Mouse (Mus musculus) myocyte (in vitro differentiated cells): ENCODE results near the gene Adcy4.

ENCODE experiments used
- CEBPB ChIP-seq: IDR thresholded peaks from 2 replicates; pipeline ENCODE4 v1.6.1; 2011; ENCODE audit warnings: mild to moderate bottlenecking, moderate library complexity; ENCODE audit not compliant: poor library complexity, insufficient read depth, severe bottlenecking
- E2F4 ChIP-seq: IDR thresholded peaks from one replicate; pipeline ENCODE4 v1.6.1; 2011; ENCODE audit warnings: mild to moderate bottlenecking, control low read depth, moderate library complexity; ENCODE audit not compliant: insufficient read depth
- MAX ChIP-seq: IDR thresholded peaks from one replicate; pipeline ENCODE4 v1.6.1; 2011; ENCODE audit warnings: low read depth, mild to moderate bottlenecking, control low read depth
- MYOD1 ChIP-seq, 3 experiments: IDR thresholded peaks; one replicate each; pipeline ENCODE4 v1.6.1; 2011; ENCODE audit warnings: control low read depth in 2 of 3, low read depth in 2 of 3, mild to moderate bottlenecking in 2 of 3, moderate library complexity in 1 of 3; ENCODE audit not compliant: insufficient read length in 2 of 3, control insufficient read depth in 1 of 3
- MYOG ChIP-seq, 3 experiments: IDR thresholded peaks; one replicate each; pipeline ENCODE4 v1.6.1; 2011; ENCODE audit warnings: control low read depth in 2 of 3, low read depth in 2 of 3, mild to moderate bottlenecking in 2 of 3; ENCODE audit not compliant: insufficient read length in 2 of 3, control insufficient read depth in 1 of 3, insufficient read depth in 1 of 3
- POLR2A ChIP-seq: IDR thresholded peaks from one replicate; pipeline ENCODE4 v1.6.1; 2011; ENCODE audit warnings: low read depth, mild to moderate bottlenecking, control low read depth, moderate library complexity; ENCODE audit not compliant: insufficient read length
- POLR2AphosphoS2 ChIP-seq: IDR thresholded peaks from one replicate; pipeline ENCODE4 v1.6.1; 2011; ENCODE audit warnings: low read depth, control low read depth; ENCODE audit not compliant: insufficient read length
- REST ChIP-seq: IDR thresholded peaks from one replicate; pipeline ENCODE4 v1.6.1; 2011; ENCODE audit warnings: mild to moderate bottlenecking, control low read depth, moderate library complexity; ENCODE audit not compliant: insufficient read depth, insufficient read length
- SRF ChIP-seq: IDR thresholded peaks from one replicate; pipeline ENCODE4 v1.6.1; 2011; ENCODE audit warnings: low read depth; ENCODE audit not compliant: control insufficient read depth, insufficient read length
- TCF3 ChIP-seq: IDR thresholded peaks from one replicate; pipeline ENCODE4 v1.6.1; 2011; ENCODE audit warnings: low read depth, control low read depth; ENCODE audit not compliant: insufficient read length
- USF1 ChIP-seq: IDR thresholded peaks from one replicate; pipeline ENCODE4 v1.6.1; 2011; ENCODE audit warnings: low read depth, mild to moderate bottlenecking, control low read depth, moderate library complexity

DNA sequence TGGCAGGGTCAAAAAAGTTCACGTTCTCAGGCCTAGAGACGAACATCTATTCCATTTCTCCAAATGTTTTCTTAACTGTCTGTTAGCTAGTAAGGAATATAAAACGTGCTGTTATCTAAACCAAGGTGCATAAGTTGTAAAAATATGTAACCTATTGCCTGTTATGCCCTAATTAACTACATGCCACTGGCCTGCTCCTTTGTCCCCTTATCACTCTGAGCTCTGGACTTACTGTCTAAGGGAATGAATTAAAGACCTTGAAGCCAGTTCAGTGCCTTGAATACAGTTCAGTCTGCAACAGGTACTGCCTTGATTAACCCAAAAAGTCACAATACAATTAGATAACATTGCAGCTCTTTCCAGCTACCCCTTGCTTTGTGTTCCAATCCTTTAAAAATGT lies 48.6 kb downstream of the Adcy4 start:
- TF ChIP-seq POLR2A, result no peak
- no peak for TF ChIP-seq E2F4
- TF ChIP-seq CEBPB, result no peak
- TF ChIP-seq POLR2AphosphoS2, result no peak
- no peak for TF ChIP-seq MYOG (IDR thresholded peaks at IDR 0.05; ENCODE audit: control insufficient read depth in 1 of 3, insufficient read depth in 1 of 3, insufficient read length in 2 of 3, low read depth in 2 of 3)
- TF ChIP-seq USF1, result no peak
- no peak for TF ChIP-seq REST
- no peak for TF ChIP-seq MAX
- TF ChIP-seq TCF3, result no peak
- no peak for TF ChIP-seq MYOD1 (IDR thresholded peaks at IDR 0.05; ENCODE audit: control insufficient read depth in 1 of 3, insufficient read length in 2 of 3, low read depth in 2 of 3)
- TF ChIP-seq SRF, result no peak
